Mouse (Mus musculus) midbrain, embryonic 15.5 days (tissue): ENCODE measurements around the gene Bri3. TPM values are rescaled to one million over a fixed set of nuclear protein-coding genes. Genes with fewer than 3 reads are reported as not detected.
A peak's percentile ranks its signal among the peaks of the same experiment; 100 is the strongest.

Experiments
- ATAC-seq: fragments of 200-750 bp; cut with Nextera tagmentation; replicated peaks from 2 replicates; pipeline ENCODE4 v1.8.0; 2017; ENCODE audit warnings: moderate TSS enrichment
- H3K27ac ChIP-seq: fragments of 300-500 bp; sonication (generic); 2 replicates; pipeline ENCODE4 v1.5.1; 2015; ENCODE audit warnings: mild to moderate bottlenecking, inconsistent platforms
- H3K27me3 ChIP-seq: fragments of 300-500 bp; sonication (generic); replicated peaks from 2 replicates; pipeline ENCODE4 v1.6.1; 2015; ENCODE audit warnings: inconsistent platforms
- H3K36me3 ChIP-seq: fragments of 300-500 bp; sonication (generic); replicated peaks from 2 replicates; pipeline ENCODE4 v1.6.1; 2015; ENCODE audit warnings: inconsistent platforms
- H3K4me1 ChIP-seq: fragments of 300-500 bp; sonication (generic); 2 replicates; pipeline ENCODE4 v1.6.1; 2015; ENCODE audit warnings: inconsistent platforms
- H3K4me2 ChIP-seq: fragments of 300-500 bp; sonication (generic); 2 replicates; pipeline ENCODE4 v1.6.1; 2015; ENCODE audit warnings: inconsistent platforms, mild to moderate bottlenecking, moderate library complexity
- H3K4me3 ChIP-seq: fragments of 300-500 bp; sonication (generic); 2 replicates; pipeline ENCODE4 v1.5.1; 2015; ENCODE audit warnings: mild to moderate bottlenecking, inconsistent platforms
- H3K9ac ChIP-seq: fragments of 300-500 bp; sonication (generic); 2 replicates; pipeline ENCODE4 v1.6.1; 2015; ENCODE audit warnings: mild to moderate bottlenecking, inconsistent platforms
- H3K9me3 ChIP-seq: fragments of 300-500 bp; sonication (generic); 2 replicates; pipeline ENCODE4 v1.6.1; 2016; ENCODE audit warnings: inconsistent platforms
- WGBS: fragments of 180-500 bp; shearing (Covaris S2); methylation state at CpG from one replicate; pipeline ENCODE4 v1.1.7; 2015; ENCODE audit warnings: mixed read lengths; 5-methylcytosine and 5-hydroxymethylcytosine counted together
- polyA plus RNA-seq: library from polyadenylated mRNA; unstranded; fragments of >200 nt; fragmentation: Nextera tagmentation; extraction: Ambion mirVana; gene quantifications from 2 replicates; pipeline ENCODE4 v1.2.1, GENCODE M21; 2015

The Bri3 gene
- polyA plus RNA-seq, 1 experiment from 2014 or later: 108 TPM

DNA sequence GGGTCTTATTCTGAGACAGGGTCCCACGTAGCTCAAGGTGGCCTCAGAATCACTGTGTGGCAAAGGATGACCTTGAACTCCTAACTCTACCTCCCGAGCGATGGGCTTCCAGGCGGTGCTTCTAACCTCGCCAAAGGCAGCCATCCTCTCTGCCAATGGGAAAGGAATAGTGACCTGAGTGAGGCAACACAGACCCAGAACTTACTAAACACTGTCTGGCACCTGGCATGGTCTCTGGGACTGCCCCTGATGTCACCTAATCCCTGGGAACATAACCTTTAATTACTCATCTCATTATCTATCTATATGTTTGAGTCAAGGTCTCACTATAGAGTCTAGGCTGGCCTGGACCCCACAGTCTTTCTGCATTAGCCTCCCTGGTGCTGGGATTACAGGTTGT is 24.3 kb upstream of the Bri3 start:
- no peak for ATAC-seq
- peaks cover 4% of the 10 kb centered on the region; the same call in 1 of the 2 replicates for H3K36me3 ChIP-seq
- H3K9ac ChIP-seq: no peak overlapping the region
- H3K4me2 ChIP-seq: no peak overlapping the region
- H3K27me3 ChIP-seq: no peaks in the 10 kb centered on the region
- no peak overlapping the region for H3K27ac ChIP-seq
- H3K4me3 ChIP-seq: no peak overlapping the region
- 90% methylated on average over 5 of the region's 5 CpGs for WGBS
- no peaks in the 10 kb centered on the region for H3K9me3 ChIP-seq
- H3K4me1 ChIP-seq: peaks cover 26% of the 10 kb centered on the region

DNA sequence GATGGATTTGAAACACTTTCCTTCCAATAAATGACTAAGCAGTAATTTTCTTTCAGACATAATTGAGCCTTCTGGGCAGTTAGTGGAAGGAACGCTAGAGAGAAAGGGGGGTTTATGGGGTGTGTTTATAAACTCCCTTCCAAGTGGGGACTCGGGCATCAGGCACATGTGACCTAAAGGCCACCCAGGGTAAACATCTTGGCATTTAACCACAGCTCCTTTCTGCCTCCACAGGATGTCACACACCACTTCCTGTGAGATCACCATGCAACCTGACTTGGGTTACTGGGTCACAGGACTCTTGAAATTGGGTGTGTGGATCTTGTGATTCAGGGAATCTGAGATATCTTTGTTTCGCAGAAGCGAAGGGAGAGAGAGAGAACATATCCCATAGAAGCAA is 22.9 kb upstream of the Bri3 start:
- H3K4me3 ChIP-seq: no peak overlapping the region
- H3K27me3 ChIP-seq: no peaks in the 10 kb centered on the region
- H3K36me3 ChIP-seq: peaks cover 1% of the 10 kb centered on the region; the same call in 1 of the 2 replicates
- no peak for ATAC-seq
- no peak overlapping the region for H3K4me2 ChIP-seq
- no peak overlapping the region for H3K27ac ChIP-seq
- 80% methylated on average over 4 of the region's 4 CpGs for WGBS
- no peak overlapping the region for H3K9ac ChIP-seq
- no peaks in the 10 kb centered on the region for H3K9me3 ChIP-seq
- H3K4me1 ChIP-seq: peaks cover 26% of the 10 kb centered on the region

DNA sequence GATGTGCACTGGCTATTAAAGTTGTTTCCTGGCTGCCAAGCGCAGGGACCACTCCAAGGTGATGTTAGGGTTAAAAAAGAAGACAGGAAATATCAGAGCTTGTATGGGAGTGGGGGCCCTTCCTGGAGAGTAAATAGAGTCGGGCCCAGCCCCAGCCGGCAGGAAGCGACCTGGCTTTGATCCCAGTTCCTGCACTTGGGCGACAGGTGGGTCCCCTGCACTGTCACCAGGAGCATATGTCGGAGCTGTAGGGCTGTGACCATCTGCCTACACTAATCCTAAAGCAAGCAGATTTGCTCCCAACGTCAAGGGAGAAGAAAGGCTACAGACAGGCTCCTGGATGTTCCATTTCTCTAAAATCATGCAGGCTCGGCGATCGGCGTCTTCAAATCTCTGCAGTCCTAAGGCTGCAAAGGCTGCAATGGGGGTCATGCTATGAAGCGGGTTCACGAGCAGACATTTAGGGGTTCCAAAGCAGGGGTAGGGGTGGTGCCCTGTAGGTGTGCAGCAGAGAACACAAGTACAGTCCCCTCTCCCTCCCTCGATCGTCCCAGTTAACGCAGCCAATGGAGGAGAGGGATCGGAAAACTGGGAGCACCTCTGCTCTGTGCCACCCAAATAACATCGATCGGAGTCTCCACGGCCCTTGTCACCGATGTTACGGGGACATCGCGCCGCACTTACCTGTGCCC is 21.3 kb upstream of the Bri3 start:
- peak overlapping the region; percentile 71 for H3K4me3 ChIP-seq
- no peaks in the 10 kb centered on the region for H3K9me3 ChIP-seq
- H3K36me3 ChIP-seq: no peaks in the 10 kb centered on the region
- 4% methylated on average over 25 of the region's 25 CpGs for WGBS
- peak overlapping the region; percentile 71 for H3K27ac ChIP-seq
- H3K4me2 ChIP-seq: peak overlapping the region; percentile 89
- peak overlapping the region; percentile 74 for H3K9ac ChIP-seq
- no peaks in the 10 kb centered on the region for H3K27me3 ChIP-seq
- peak; percentile 27 for ATAC-seq
- peaks cover 26% of the 10 kb centered on the region for H3K4me1 ChIP-seq

DNA sequence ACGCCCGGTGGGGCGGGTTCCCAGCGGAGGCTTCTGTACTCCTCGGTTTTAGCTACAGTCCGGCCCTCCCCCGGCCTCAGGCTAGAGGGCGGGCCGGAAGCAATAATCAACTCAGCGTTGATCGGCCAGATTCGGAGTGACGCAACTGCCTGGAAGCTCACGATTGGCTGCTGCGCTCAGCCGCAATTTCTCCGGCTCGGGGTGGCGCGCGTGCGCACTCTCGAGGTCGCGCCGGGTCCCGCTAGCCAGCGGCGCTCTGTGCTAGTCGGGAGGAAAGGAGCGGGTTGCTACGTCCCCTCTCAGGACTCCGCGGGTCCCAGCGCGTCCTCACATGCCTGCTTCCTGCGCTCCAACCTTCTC is 20.8 kb upstream of the Bri3 start, which contains the start of gene Tecpr1:
Gene Tecpr1 (minus strand): TSS at position 113 of the 360 bp plus-strand sequence.
- Histone ChIP-seq H3K9ac (peak within 1 kb of the TSS; percentile 74), H3K27ac (peak within 1 kb of the TSS; percentile 86), H3K4me3 (peak within 1 kb of the TSS; percentile 71), H3K36me3 (no peaks in the 10 kb centered on the region), H3K27me3 (no peaks in the 10 kb centered on the region), H3K9me3 (no peaks in the 10 kb centered on the region), H3K4me1 (peaks cover 26% of the 10 kb centered on the region), H3K4me2 (peak within 1 kb of the TSS; percentile 89)
- 0% methylated on average over 35 of the region's 37 CpGs for WGBS
- peak; percentile 97 for ATAC-seq

DNA sequence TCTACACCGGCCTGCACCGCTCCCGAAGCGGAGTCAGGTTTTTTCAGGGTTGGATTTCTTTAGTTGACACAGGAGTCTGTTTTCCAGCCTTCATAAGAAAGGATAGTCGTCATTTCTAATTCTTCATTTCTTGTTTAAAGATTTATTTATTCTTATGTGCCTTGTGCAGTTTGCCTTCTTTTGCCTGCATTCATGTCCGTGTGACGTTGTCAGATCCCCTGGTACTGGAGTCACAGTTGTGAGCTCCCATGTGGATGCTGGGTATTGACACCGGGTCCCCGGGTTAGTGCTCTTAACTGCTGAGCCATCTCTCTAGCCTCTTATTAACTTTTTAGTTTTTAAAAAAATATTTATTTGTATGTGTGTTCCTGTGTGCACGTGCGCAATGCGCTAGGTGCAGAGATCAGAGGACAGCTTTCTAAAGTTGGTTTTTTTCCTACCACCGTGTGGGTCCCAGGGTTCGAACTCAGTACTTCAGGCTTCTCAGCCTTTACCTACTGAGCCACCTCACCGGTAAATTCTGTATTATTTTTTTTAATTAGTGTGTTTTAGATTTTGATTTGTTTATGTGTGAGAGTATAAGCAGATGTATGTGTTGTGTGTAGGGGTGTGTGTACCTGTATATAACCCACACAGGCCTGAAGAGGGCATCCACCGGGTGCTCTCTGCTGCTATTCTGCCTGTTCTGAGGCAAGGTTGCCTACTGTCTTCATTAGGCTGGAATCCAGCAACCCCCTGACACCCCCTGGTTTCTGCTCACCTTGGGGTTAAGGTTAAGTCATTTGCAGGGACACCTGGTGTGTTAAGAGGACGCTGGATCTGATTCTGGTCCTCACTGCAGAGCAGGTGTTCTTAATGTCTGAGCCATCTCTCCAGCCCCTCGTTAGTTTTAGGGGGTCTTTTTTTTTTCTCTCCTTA is 20.1 kb upstream of the Bri3 start:
- H3K36me3 ChIP-seq: no peaks in the 10 kb centered on the region
- H3K9me3 ChIP-seq: no peaks in the 10 kb centered on the region
- H3K4me3 ChIP-seq: peak overlapping the region; percentile 71
- peak overlapping the region; percentile 86 for H3K27ac ChIP-seq
- H3K9ac ChIP-seq: peak overlapping the region; percentile 74
- peaks cover 26% of the 10 kb centered on the region for H3K4me1 ChIP-seq
- peak overlapping the region; percentile 89 for H3K4me2 ChIP-seq
- 23% methylated on average over 18 of the region's 18 CpGs for WGBS
- no peaks in the 10 kb centered on the region for H3K27me3 ChIP-seq
- ATAC-seq: peak; percentile 55

DNA sequence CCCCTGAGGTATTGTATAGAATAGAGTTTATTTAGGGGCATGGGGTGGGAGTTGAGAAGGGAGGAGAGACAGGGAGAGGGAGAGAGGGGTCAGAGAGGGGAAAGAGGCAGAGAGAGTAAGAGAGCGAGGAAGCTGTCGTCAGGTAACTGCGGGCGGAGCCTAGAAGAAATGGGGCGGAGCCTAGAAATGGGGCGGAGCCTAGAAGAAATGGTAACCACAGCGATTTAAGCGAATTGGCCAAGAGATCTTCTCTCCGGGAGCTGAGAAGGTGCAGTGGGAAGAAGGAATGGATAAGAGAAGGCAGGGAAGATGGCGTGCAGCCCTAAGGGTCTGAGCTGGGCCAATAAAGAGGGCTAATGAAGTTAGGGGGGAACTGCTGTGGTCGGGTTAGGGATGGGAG is 18.0 kb upstream of the Bri3 start:
- no peak for ATAC-seq
- Histone ChIP-seq H3K4me2 (no peak overlapping the region), H3K27me3 (no peaks in the 10 kb centered on the region), H3K9me3 (no peaks in the 10 kb centered on the region), H3K4me1 (peaks cover 24% of the 10 kb centered on the region), H3K36me3 (no peaks in the 10 kb centered on the region), H3K4me3 (no peak overlapping the region), H3K27ac (no peak overlapping the region), H3K9ac (no peak overlapping the region)
- 36% methylated on average over 11 of the region's 11 CpGs for WGBS

DNA sequence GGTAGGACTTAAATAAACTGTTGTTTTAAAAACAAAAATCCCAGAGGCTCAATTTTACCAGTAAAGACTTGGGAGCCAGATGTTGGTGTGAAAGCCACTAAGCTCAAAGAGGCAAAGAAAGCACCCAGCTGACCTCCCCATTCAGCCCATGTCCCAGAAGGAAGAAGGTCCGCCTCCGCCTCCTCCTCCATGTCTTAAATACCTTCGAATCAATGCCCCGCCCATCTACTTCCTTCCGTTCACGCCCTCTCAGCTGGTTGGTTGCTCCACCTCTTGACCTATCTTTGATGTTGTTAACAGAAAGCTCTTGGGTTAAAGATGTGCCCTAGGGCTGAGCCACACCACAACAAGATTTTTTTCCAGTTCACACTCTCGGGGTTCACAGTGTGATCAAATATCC is 14.0 kb upstream of the Bri3 start:
- Histone ChIP-seq H3K27me3 (no peaks in the 10 kb centered on the region), H3K36me3 (no peaks in the 10 kb centered on the region), H3K27ac (no peak overlapping the region), H3K4me3 (no peak overlapping the region), H3K4me2 (no peak overlapping the region), H3K9me3 (no peaks in the 10 kb centered on the region), H3K9ac (no peak overlapping the region), H3K4me1 (no peaks in the 10 kb centered on the region)
- ATAC-seq: no peak
- 86% methylated on average over 7 of the region's 7 CpGs for WGBS

DNA sequence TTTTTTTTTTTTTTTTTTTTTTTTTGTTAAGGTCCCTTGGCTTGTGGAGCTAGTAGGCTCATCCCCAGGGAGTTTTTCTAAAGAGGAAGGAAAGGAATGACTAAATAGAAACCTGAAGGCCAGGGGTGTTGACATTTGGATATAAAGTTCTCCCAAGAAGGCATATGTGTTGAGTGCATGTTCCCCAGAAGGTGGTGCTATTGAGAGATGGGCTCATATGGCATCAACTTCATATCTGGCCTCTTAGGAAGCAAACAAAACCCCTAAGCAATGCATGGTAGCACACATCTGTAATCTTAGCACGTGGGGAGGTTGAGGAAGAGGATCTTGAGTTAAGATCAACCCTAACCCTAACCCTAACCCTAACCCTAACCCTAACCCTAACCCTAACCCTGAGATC is 12.8 kb upstream of the Bri3 start:
- no peak overlapping the region for H3K9ac ChIP-seq
- no peak overlapping the region for H3K4me2 ChIP-seq
- no peaks in the 10 kb centered on the region for H3K4me1 ChIP-seq
- 88% methylated on average over 1 of the region's 1 CpGs for WGBS
- H3K36me3 ChIP-seq: no peaks in the 10 kb centered on the region
- H3K4me3 ChIP-seq: no peak overlapping the region
- H3K9me3 ChIP-seq: no peaks in the 10 kb centered on the region
- no peak for ATAC-seq
- no peak overlapping the region for H3K27ac ChIP-seq
- H3K27me3 ChIP-seq: no peaks in the 10 kb centered on the region

DNA sequence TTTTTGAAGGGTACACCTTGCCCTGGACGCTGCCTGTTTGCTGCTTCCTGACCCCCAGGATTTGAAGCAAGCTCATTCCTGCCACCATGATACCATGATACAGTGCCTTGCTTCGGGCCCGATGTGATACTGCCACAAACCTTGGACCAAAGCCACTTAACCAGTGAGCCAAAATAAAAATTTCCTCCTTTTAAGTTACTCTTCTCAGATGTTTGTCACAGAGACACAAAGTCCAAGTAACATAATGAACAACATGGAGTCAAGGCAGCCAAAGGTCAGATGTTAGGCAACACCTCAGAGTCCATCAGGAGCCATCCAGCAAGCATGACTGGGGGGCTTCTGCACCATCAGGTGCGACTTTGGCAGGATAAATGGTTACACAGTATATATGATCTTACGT is 11.7 kb upstream of the Bri3 start:
- no peak overlapping the region for H3K4me3 ChIP-seq
- no peaks in the 10 kb centered on the region for H3K36me3 ChIP-seq
- no peak for ATAC-seq
- no peaks in the 10 kb centered on the region for H3K27me3 ChIP-seq
- H3K9ac ChIP-seq: no peak overlapping the region
- H3K4me1 ChIP-seq: no peaks in the 10 kb centered on the region
- H3K27ac ChIP-seq: no peak overlapping the region
- no peak overlapping the region for H3K4me2 ChIP-seq
- no peaks in the 10 kb centered on the region for H3K9me3 ChIP-seq
- WGBS: 89% methylated on average over 5 of the region's 5 CpGs

DNA sequence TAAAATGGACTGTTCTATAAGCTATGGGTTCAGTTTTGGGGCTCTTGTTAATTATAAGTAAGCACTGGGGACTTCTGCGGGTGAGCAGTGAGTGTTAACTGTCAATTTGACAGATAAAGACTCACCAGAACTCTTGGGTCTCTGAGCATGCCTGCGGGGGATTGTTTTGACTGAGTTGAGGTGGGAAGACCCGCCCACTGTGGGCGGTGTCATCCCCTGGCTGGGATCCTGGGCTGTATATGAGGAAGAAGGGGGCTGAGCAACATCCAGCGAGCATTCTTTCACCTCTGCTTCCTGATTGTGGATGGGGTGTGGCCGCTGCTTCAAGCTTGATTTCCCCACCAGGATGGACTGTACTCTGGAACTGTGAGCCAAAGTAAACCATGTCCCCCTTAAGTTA is 10.0 kb upstream of the Bri3 start:
- H3K9me3 ChIP-seq: no peaks in the 10 kb centered on the region
- no peak overlapping the region for H3K4me3 ChIP-seq
- WGBS: 82% methylated on average over 6 of the region's 6 CpGs
- ATAC-seq: no peak
- H3K36me3 ChIP-seq: no peaks in the 10 kb centered on the region
- no peak overlapping the region for H3K4me2 ChIP-seq
- no peaks in the 10 kb centered on the region for H3K4me1 ChIP-seq
- no peaks in the 10 kb centered on the region for H3K27me3 ChIP-seq
- H3K9ac ChIP-seq: no peak overlapping the region
- no peak overlapping the region for H3K27ac ChIP-seq

DNA sequence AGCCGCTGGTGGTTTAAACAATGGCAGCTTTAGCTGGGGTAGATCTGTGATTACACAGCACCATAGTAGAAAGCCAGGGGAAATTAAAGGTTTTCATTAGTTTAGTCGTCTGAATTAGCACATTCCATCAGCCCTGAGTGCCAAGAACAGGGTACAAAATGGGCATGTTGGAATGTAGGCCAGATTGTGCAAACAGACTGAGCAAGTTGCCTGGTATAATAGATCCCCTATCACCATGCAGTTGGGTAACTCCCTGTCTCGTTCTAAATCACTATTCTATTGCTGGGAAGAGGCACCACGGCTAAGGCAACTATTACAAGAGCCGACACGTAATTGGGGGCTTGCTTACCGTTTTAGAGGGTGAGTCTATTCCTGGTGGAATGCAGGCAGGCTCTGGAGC is 9.5 kb upstream of the Bri3 start:
- WGBS: 85% methylated on average over 7 of the region's 7 CpGs
- H3K9me3 ChIP-seq: no peaks in the 10 kb centered on the region
- H3K4me2 ChIP-seq: no peak overlapping the region
- no peak for ATAC-seq
- no peak overlapping the region for H3K9ac ChIP-seq
- no peak overlapping the region for H3K27ac ChIP-seq
- no peaks in the 10 kb centered on the region for H3K36me3 ChIP-seq
- no peak overlapping the region for H3K4me3 ChIP-seq
- no peaks in the 10 kb centered on the region for H3K27me3 ChIP-seq
- H3K4me1 ChIP-seq: no peaks in the 10 kb centered on the region

DNA sequence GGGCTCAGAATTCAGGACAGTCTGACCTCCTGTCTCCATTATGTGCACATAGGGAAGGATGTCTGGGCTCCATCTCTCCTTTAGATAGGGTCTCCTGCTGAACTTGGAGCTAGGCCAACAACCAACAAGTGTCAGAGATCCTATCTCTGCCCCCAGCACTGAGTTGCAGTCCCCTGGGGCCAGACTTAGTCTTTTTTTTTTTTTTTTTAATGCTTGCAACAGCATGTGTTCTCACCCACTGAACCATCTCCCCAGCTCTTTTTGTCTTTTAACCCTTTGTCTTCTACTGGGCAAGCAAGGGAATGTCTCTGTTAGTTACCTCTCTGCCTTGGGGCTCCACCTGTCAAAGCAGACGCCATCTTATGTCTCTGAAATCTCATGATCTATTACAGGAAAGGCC is 5.3 kb upstream of the Bri3 start:
- Histone ChIP-seq H3K9me3 (no peaks in the 10 kb centered on the region), H3K27me3 (no peaks in the 10 kb centered on the region), H3K27ac (no peak overlapping the region), H3K36me3 (no peaks in the 10 kb centered on the region), H3K4me2 (no peak overlapping the region), H3K9ac (no peak overlapping the region), H3K4me3 (no peak overlapping the region), H3K4me1 (no peaks in the 10 kb centered on the region)
- WGBS: 71% methylated on average over 1 of the region's 1 CpGs
- no peak for ATAC-seq
